Mouse (Mus musculus): Measurements from ENCODE around the gene Rftn1.

Gene Rftn1

DNA sequence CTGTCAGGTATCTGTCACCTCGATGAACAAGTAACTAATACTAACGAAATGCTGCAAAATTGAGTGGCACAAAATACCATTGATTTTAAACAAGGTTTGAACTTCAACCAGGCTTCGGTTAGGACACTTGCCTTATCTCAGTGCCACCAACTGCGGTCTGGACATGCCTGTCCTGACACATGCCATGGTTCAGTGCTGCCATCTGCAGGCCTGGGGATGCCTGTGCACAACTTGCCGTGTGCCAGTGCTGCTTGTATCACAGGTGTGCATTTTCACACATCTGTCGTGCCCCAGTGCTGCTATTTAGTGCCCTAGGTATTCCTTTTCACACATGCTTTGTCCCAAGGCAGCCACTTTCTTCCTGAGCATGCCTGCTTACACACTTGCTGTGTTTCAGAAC is 247.8 kb downstream of the Rftn1 start:
- in situ Hi-C loops (cut with MboI; ENCODE audit: low pct_unique_long_range_greater_than_20kb in 1 of 2, low sequenced_read_pairs in 2 of 2, unreplicated experiment in 1 of 2), result no loop called here

Measured in mouse embryonic stem cell (cell line).